Mouse (Mus musculus): ENCODE results near the gene Tiam1. TPM values are rescaled to one million over a fixed set of nuclear protein-coding genes. Genes with fewer than 3 reads are reported as not detected.
A peak's percentile ranks its signal among the peaks of the same experiment; 100 is the strongest.

Tiam1 gene
- polyA plus RNA-seq, 1 experiment: 10.1 TPM

DNA sequence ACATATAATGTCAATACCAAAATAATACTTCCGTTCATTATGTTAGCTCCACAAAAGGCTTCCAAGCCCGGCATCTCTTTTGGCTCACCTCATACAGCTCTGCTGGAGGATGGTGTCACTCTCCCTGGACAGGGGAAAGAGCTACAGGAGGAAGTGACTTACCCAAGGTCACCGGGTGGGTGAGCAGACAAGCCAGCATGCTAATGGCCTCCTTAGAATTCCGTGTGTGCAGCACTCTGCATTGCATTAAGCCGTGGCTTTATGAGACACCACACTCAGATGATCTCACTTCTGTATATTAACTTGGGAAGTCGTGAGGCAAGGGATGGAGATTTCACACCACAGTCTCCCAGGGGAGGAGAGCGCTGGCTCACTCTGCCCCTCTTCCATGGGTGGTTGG, 248.3 kb downstream of the Tiam1 start:
- H3K4me1 ChIP-seq: peaks cover 34% of the 10 kb centered on the region
- H3K9me3 ChIP-seq: peaks cover 17% of the 10 kb centered on the region
- H3K36me3 ChIP-seq (replicated peaks; ENCODE audit: low read length): peaks cover 54% of the 10 kb centered on the region
- TF ChIP-seq FLI1 (IDR thresholded peaks at IDR 0.05; ENCODE audit: low read length) (no peak), GATA1 (IDR thresholded peaks at IDR 0.05; ENCODE audit: borderline replicate concordance, low read length) (no peak)
- H3K4me3 ChIP-seq (replicated peaks): no peak overlapping the region
- no peaks in the 10 kb centered on the region for H3K27me3 ChIP-seq (replicated peaks)

DNA sequence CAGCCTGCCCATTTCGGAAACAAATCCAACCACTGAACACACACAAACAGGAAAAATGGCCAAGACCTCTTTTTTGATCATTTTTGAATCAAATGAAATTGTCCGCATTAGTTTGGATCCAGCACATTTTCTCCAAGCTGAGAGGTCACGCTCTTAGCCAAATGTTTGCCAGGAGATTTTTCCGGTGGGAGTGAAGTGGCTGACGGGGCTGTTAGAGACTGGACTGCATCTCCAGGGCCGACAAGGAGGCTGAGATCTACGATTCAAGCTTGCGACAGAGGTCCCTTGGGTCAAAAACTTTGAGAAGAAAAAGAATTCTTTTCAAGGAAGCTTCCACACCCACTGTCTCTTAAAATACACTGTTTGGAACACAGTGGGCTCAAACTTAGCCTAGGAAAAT, 248.8 kb downstream of the Tiam1 start:
- H3K9me3 ChIP-seq: peaks cover 17% of the 10 kb centered on the region
- TF ChIP-seq GATA1 (IDR thresholded peaks at IDR 0.05; ENCODE audit: borderline replicate concordance, low read length) (no peak), FLI1 (IDR thresholded peaks at IDR 0.05; ENCODE audit: low read length) (no peak)
- H3K4me1 ChIP-seq: peaks cover 34% of the 10 kb centered on the region
- H3K27me3 ChIP-seq (replicated peaks): no peaks in the 10 kb centered on the region
- peaks cover 54% of the 10 kb centered on the region for H3K36me3 ChIP-seq (replicated peaks; ENCODE audit: low read length)
- no peak overlapping the region for H3K4me3 ChIP-seq (replicated peaks)

DNA sequence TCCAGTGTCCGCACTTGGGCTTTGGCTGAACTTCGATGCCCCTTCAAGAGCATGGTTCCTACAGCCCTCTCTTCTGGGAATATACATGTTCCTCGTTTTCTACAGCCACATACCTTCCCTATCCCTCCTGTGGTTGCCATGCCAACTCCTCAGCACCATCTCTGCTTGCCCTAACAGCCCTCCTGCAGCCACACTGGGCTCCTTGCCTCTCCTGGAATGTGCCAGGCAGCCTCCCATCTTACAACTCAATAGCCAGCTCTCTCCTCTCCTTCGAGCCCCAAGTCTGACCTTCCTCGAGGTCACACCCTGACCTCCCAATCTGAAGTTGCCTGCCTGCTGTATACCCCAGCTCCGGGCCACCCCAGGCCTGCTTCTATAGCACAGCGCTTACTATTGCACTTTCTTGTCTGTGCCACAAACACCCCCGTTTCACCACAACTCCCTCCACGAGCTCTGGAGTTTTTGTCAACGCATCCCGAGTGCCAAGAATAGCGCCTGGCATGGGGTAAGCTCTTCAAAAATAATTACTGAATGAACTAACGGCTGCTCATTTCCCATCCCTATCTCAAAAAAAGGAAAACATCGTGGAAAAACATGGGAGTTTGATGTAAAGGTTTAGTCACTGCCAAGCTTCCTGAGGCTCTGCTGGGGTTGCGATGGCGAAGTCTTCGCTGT, 252.9 kb downstream of the Tiam1 start:
- H3K27me3 ChIP-seq (replicated peaks): no peaks in the 10 kb centered on the region
- H3K4me1 ChIP-seq: peaks cover 38% of the 10 kb centered on the region
- TF ChIP-seq GATA1 (IDR thresholded peaks at IDR 0.05; ENCODE audit: borderline replicate concordance, low read length) (no peak), FLI1 (IDR thresholded peaks at IDR 0.05; ENCODE audit: low read length) (no peak)
- H3K9me3 ChIP-seq: peaks cover 42% of the 10 kb centered on the region
- H3K4me3 ChIP-seq (replicated peaks): peak overlapping the region; percentile 87
- H3K36me3 ChIP-seq (replicated peaks; ENCODE audit: low read length): peaks cover 62% of the 10 kb centered on the region

DNA sequence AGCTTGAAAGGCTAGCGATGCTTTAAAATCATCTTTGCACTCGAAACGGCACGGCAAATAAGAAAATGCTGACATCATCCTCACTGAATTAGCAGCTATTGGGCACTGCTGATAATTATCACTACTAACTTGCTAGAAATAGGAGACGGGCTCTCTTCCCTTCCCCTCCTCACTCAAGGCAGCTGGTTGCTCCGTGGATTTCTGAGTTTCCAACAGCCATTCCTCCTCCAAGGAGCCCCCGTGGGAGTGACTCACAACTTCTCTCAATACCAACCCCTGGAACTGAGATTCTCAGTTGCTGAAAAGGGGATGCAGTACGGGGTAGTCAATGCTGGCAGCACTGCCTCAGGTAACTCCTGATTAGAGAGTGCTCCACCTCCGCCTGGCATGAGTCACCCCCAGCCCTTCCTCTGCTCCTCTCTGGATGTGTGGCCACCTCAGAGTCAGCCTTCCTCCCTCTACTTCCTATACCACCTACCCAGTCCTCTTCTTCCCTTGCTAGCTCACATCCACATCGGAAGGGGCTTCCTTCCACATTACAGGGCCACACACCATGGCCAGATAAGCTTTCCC, 253.6 kb downstream of the Tiam1 start:
- H3K4me1 ChIP-seq: peaks cover 33% of the 10 kb centered on the region
- no peak for TF ChIP-seq GATA1 (IDR thresholded peaks at IDR 0.05; ENCODE audit: borderline replicate concordance, low read length)
- no peak for TF ChIP-seq FLI1 (IDR thresholded peaks at IDR 0.05; ENCODE audit: low read length)
- peak overlapping the region; percentile 87 for H3K4me3 ChIP-seq (replicated peaks)
- H3K36me3 ChIP-seq (replicated peaks; ENCODE audit: low read length): peaks cover 62% of the 10 kb centered on the region
- H3K27me3 ChIP-seq (replicated peaks): no peaks in the 10 kb centered on the region
- H3K9me3 ChIP-seq: peaks cover 47% of the 10 kb centered on the region

DNA sequence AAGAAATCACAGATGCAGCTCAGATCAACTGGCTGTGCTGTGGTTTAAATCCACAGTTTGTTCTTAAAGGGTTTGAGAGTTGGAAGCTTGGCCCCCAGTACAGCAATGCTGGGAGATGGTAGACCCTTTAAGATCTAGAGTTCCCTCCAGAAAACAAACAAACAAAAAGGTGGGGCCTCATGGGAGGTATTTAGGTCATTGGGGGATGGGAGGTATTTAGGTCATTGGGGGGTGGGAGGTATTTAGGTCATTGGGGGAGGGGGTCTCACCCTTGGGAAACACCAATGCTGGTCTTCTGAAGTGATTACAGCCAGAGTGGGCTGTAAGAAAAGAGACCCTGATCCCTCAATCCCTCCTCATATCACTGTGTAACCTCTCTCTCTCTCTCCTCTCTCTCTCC, 257.0 kb downstream of the Tiam1 start:
- no peak overlapping the region for H3K4me3 ChIP-seq (replicated peaks)
- H3K9me3 ChIP-seq: peaks cover 42% of the 10 kb centered on the region
- no peaks in the 10 kb centered on the region for H3K27me3 ChIP-seq (replicated peaks)
- H3K4me1 ChIP-seq: peaks cover 49% of the 10 kb centered on the region
- H3K36me3 ChIP-seq (replicated peaks; ENCODE audit: low read length): peaks cover 75% of the 10 kb centered on the region
- no peak for TF ChIP-seq FLI1 (IDR thresholded peaks at IDR 0.05; ENCODE audit: low read length)

DNA sequence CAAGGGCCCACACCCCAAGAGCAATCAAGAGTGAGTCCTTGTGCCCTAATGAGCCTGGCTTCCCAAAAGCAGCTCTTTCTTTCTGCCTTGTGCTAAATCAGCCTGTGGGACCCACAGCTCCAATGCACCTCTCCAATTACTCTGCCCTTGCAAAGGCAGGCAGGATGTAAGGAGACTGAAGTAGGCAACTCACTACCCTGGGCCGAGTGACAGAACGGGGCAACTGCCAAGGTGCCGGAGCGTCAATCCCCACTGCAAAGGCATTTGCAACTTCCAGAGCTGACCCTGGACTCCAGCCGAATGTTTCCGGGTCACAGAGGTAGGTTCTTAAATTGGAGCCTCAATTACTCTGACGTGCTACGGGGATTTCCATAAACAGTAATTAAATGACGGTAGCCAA, 257.9 kb downstream of the Tiam1 start:
- peaks cover 43% of the 10 kb centered on the region for H3K4me1 ChIP-seq
- no peaks in the 10 kb centered on the region for H3K27me3 ChIP-seq (replicated peaks)
- TF ChIP-seq FLI1 (IDR thresholded peaks at IDR 0.05; ENCODE audit: low read length) (no peak), GATA1 (IDR thresholded peaks at IDR 0.05; ENCODE audit: borderline replicate concordance, low read length) (no peak)
- H3K9me3 ChIP-seq: peaks cover 42% of the 10 kb centered on the region
- no peak overlapping the region for H3K4me3 ChIP-seq (replicated peaks)
- H3K36me3 ChIP-seq (replicated peaks; ENCODE audit: low read length): peaks cover 82% of the 10 kb centered on the region

DNA sequence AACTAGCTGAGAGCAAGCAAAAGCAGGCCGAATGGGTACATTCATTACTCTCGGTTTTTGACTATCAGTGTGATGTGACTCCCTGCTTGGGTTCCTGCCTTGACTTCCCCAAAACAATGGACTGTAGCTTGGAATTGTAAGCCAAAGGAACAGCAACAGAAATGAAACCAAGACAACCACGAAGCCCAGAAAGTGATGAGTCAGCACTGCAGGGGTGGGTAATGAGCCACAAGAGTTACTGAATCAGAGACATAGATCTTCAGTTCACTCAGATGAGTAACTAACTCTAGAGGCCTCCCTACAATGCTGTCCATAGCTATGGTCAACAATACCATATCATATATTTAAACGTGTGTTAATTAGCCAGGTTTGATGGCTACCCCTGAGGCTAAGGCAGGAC, 259.7 kb downstream of the Tiam1 start:
- no peak for TF ChIP-seq FLI1 (IDR thresholded peaks at IDR 0.05; ENCODE audit: low read length)
- TF ChIP-seq GATA1 (IDR thresholded peaks at IDR 0.05; ENCODE audit: borderline replicate concordance, low read length): no peak

DNA sequence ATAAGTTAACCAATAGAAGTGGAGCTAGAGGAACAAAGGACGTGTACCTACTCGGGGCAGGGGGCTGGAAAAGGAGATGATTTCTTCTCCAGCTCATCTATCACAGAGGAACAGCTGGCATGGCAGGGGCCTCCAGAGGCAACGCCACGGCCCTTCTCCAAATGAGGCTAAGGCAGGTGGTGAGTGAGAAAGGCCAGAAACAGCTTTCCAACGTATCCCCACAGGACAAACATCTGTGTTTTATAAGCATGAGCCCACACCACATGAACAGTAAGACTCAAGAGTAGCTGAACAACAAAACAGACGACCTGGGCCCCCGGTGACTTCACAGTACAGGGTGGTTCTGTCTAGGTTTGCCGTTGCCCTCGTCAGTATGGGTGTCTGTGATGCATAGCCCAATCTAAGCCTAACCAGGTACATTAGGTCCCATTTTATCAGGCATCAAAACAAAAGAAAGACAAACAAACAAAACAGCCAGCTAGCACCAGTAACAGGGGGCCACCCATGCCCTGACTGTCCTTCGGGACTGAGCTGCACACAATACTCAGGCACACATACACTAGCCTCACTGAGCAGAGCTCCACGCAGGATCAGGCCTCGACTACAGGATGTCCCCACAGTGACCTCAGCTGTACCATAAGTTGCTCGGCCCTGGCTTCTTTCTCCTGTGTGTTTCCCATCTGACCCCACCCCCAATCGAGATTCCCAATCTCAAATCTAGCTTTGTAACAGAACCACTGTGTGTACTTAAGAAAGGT, 260.9 kb downstream of the Tiam1 start:
- Histone ChIP-seq H3K9me3 (peaks cover 30% of the 10 kb centered on the region), H3K36me3 (replicated peaks; ENCODE audit: low read length) (peaks cover 68% of the 10 kb centered on the region), H3K4me1 (peaks cover 23% of the 10 kb centered on the region), H3K27me3 (replicated peaks) (no peaks in the 10 kb centered on the region), H3K4me3 (replicated peaks) (no peak overlapping the region)
- TF ChIP-seq GATA1 (IDR thresholded peaks at IDR 0.05; ENCODE audit: borderline replicate concordance, low read length) (no peak), FLI1 (IDR thresholded peaks at IDR 0.05; ENCODE audit: low read length) (no peak)

More for the DNA sequence above, 259.7 kb downstream of the Tiam1 start:
- Histone ChIP-seq H3K27me3 (replicated peaks) (no peaks in the 10 kb centered on the region), H3K9me3 (peaks cover 42% of the 10 kb centered on the region), H3K36me3 (replicated peaks; ENCODE audit: low read length) (peaks cover 80% of the 10 kb centered on the region), H3K4me1 (peaks cover 25% of the 10 kb centered on the region), H3K4me3 (replicated peaks) (no peak overlapping the region)

DNA sequence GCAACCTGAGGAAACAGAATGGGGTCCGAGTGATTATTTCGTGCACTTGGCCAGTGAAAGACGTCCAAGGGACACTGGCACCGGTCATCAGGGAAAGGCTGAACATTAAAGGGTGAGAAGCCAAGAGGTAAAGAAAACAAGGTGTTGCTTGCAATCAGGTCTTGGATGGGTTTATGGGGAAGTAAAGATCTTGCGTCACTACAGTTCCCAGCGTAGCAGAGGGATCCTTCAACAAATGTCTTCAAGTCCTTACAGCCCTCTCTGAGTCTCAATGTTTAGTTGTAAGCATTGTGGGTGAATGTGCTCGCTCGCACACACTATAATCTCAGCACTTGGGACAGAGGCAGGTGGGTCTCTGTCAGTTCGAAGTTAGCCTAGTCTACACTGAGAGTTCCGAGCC, 266.4 kb downstream of the Tiam1 start:
- Histone ChIP-seq H3K4me1 (peaks cover 58% of the 10 kb centered on the region), H3K27me3 (replicated peaks) (no peaks in the 10 kb centered on the region), H3K4me3 (replicated peaks) (no peak overlapping the region), H3K9me3 (no peaks in the 10 kb centered on the region), H3K36me3 (replicated peaks; ENCODE audit: low read length) (peaks cover 35% of the 10 kb centered on the region)
- TF ChIP-seq FLI1 (IDR thresholded peaks at IDR 0.05; ENCODE audit: low read length) (no peak), GATA1 (IDR thresholded peaks at IDR 0.05; ENCODE audit: borderline replicate concordance, low read length) (no peak)

DNA sequence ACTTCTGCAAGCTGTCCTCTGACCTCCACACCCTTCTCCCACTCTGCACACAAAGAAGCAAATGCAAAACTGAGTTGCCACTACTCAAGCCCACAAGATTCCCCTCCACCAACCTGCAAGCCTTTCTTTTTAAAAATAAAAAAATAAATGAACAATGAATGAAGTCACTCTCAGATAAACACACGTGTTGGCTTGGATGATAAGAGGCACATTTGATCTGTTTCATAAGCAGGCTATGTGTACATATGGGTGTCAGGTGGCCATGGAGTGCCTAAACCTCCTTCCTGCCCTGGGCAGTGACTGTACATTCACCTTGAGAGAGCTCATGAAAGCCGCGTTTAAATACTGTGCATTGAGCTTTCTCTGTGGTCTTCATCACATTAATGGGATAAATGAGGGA, 267.5 kb downstream of the Tiam1 start:
- H3K27me3 ChIP-seq (replicated peaks): no peaks in the 10 kb centered on the region
- H3K36me3 ChIP-seq (replicated peaks; ENCODE audit: low read length): peaks cover 24% of the 10 kb centered on the region
- H3K4me1 ChIP-seq: peaks cover 63% of the 10 kb centered on the region
- TF ChIP-seq GATA1 (IDR thresholded peaks at IDR 0.05; ENCODE audit: borderline replicate concordance, low read length) (no peak), FLI1 (IDR thresholded peaks at IDR 0.05; ENCODE audit: low read length) (no peak)
- H3K9me3 ChIP-seq: no peaks in the 10 kb centered on the region
- H3K4me3 ChIP-seq (replicated peaks): no peak overlapping the region

Data from megakaryocyte, embryonic 14.5 days (primary cell).